Mouse (Mus musculus): ENCODE results near the gene 9430038I01Rik.

DNA sequence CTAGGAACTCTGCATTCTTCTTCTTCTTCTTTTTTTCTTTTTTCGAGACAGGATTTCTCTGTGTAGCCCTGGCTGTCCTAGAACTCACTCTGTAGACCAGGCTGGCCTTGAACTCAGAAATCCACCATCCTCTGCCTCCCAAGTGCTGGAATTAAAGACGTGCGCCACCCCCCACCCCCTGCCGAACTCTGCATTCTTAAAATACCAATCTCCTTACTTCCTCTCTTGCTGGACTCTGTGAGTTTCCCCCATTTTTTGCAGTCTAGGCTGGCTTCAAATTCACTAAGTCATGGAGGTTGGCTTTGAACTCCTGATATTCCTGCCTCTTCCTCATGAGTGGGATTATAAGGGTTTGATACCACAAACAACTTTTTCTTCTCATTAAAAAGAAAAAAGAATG lies 16.1 kb upstream of the 9430038I01Rik start:
- TF ChIP-seq CTCF (IDR thresholded peaks at IDR 0.05; ENCODE audit: low read depth), result no peak
- TF ChIP-seq EP300 (optimal IDR thresholded peaks at IDR 0.05), result no peak
